Mouse (Mus musculus): ENCODE measurements at regions not wholly inside any gene's neighbourhood (a gene's known extent, or its start where the extent isn't known, plus 50 kb on each side); places are given as distances from the start of the nearest gene placed in this dataset.

DNA sequence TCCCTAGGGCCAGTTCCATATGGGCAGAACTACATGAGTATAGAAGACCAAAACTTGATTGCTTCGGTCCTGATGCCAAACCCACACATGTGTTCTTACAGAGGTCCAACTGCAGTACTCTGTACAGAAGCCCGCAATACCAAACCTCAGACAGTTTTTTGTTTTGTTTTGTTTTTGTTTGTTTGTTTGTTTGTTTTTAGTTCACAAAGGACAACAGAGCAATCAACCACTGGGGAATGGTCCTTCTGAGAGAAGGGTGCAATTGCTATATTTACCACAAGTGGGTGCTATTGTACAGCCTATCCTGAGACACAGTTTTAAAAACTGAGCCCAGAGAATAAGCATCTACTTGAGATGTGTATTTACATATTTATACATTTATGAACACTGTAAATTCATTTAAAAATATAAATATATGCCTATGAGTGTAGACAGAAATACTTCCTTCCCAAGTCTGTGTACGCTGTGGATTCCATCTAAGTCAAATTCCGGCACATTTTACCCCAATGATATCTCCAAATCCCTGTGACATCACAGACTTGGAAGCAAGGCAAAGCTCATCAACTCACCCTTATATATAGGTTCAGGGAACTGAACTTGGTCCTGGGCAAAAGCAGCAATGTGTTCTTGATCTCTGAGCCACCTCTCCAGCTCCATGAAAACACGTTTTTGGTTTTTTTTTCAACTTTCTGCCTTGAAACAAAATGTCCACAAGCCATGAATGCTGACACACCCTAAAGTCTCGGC lies 101.3 kb upstream of the A26c2 start:
- no peaks in the 10 kb centered on the region for H3K4me1 ChIP-seq
- 68% methylated on average over 6 of the region's 6 CpGs for WGBS
- H3K36me3 ChIP-seq: no peaks in the 10 kb centered on the region
- no peak overlapping the region for H3K27ac ChIP-seq (replicated peaks)
- no peak overlapping the region for H3K4me3 ChIP-seq
- no peak for DNase-seq (ENCODE audit: low spot score)
- H3K27me3 ChIP-seq (ENCODE audit: low read depth, poor library complexity, severe bottlenecking): no peaks in the 10 kb centered on the region
- H3K9me3 ChIP-seq (replicated peaks): no peaks in the 10 kb centered on the region

DNA sequence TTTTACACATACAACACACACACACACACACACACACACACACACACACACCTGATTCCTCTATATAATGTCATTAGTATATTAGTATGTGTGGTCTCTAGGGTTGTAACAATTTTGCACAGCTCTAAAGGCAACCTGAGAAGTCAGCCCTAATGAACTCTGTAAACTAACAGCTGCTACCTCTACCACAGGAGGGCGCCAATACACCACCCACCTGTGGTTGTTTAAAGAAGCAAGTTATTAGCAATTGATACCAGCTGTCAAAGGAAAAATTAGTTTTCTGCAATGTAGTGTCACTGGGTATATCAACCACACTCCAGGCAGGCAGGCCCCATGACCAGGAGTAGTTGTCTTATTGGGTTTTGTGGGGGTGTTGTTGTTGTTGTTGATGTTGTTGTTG lies 98.8 kb upstream of the A26c2 start:
- H3K4me3 ChIP-seq: no peak overlapping the region
- 0% methylated on average over 1 of the region's 1 CpGs for WGBS
- no peaks in the 10 kb centered on the region for H3K27me3 ChIP-seq (ENCODE audit: low read depth, poor library complexity, severe bottlenecking)
- no peaks in the 10 kb centered on the region for H3K9me3 ChIP-seq (replicated peaks)
- DNase-seq (ENCODE audit: low spot score): peak; percentile 15
- H3K27ac ChIP-seq (replicated peaks): no peak overlapping the region
- no peaks in the 10 kb centered on the region for H3K36me3 ChIP-seq
- H3K4me1 ChIP-seq: no peaks in the 10 kb centered on the region

DNA sequence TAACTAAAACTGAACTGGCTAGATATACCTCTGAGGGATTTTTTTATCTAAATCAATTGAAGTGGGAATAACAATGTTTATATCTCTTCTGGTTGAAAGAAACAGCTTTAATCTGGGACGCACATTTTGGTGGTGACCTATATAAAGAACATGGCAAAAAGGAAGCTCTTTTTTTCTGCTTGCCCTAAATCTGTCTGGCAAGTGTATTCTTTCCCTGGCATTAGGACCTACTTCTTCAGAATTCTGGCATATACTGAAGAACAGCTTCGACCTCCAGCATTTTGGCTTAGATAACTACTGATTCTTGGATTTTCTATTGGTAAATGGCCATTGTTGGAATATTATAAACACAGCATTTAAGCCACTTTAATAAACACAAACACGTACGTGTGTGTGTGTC lies 70.9 kb upstream of the A26c2 start:
- Histone ChIP-seq H3K27ac (replicated peaks) (no peak overlapping the region), H3K4me1 (no peaks in the 10 kb centered on the region), H3K4me3 (no peak overlapping the region), H3K9me3 (replicated peaks) (no peaks in the 10 kb centered on the region), H3K27me3 (ENCODE audit: low read depth, poor library complexity, severe bottlenecking) (no peaks in the 10 kb centered on the region), H3K36me3 (no peaks in the 10 kb centered on the region)
- WGBS: 78% methylated on average over 4 of the region's 4 CpGs
- DNase-seq (ENCODE audit: low spot score): no peak

DNA sequence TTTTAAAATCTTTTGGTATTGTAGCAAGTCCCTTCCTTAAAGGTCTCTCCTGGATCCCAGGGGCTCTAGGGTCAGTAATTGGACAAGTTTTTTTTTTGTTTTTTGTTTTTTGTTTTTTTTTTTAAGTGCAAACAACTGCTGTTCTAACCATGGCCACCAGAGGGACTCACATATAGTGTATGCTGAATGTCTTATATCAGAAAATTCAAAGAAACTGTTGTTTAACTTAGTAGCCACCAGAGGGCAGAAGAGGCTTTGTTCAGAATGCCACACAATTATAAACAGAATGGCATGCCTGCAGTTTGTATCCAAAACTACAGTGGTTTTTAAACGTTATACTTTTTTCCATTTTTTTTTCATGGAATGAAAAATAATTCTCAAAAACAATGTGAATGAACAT lies 53.6 kb upstream of the A26c2 start:
- H3K27me3 ChIP-seq (ENCODE audit: low read depth, poor library complexity, severe bottlenecking): no peaks in the 10 kb centered on the region
- WGBS: 17% methylated on average over 1 of the region's 1 CpGs
- peaks cover 3% of the 10 kb centered on the region; the same call in 1 of the 2 replicates for H3K9me3 ChIP-seq (replicated peaks)
- H3K4me3 ChIP-seq: no peak overlapping the region
- no peak overlapping the region for H3K27ac ChIP-seq (replicated peaks)
- no peak for DNase-seq (ENCODE audit: low spot score)
- no peaks in the 10 kb centered on the region for H3K36me3 ChIP-seq
- no peaks in the 10 kb centered on the region for H3K4me1 ChIP-seq

Data from midbrain, embryonic 10.5 days (tissue).